Mouse (Mus musculus) heart, embryonic 13.5 days (tissue): ENCODE measurements around the gene Camsap3. TPM values are rescaled to one million over a fixed set of nuclear protein-coding genes. Genes with fewer than 3 reads are reported as not detected.
A peak's percentile ranks its signal among the peaks of the same experiment; 100 is the strongest.

ENCODE experiments used
- ATAC-seq: fragments of 200-750 bp; cut with Nextera tagmentation; 2 replicates; pipeline ENCODE4 v1.8.0; 2017; ENCODE audit warnings: moderate TSS enrichment; ENCODE audit not compliant: insufficient number of reproducible peaks, low FRiP score, low TSS enrichment; ENCODE audit errors: extremely low read depth
- H3K27ac ChIP-seq: fragments of 300-500 bp; sonication (generic); replicated peaks from 2 replicates; pipeline ENCODE4 v1.5.1; 2015; ENCODE audit warnings: moderate library complexity, mild to moderate bottlenecking, inconsistent platforms
- H3K27me3 ChIP-seq: fragments of 300-500 bp; sonication (generic); replicated peaks from 2 replicates; pipeline ENCODE4 v1.6.1; 2015; ENCODE audit warnings: mild to moderate bottlenecking, inconsistent platforms
- H3K36me3 ChIP-seq: fragments of 300-500 bp; sonication (generic); 2 replicates; pipeline ENCODE4 v1.6.1; 2015; ENCODE audit warnings: mild to moderate bottlenecking, inconsistent platforms
- H3K4me1 ChIP-seq: fragments of 300-500 bp; sonication (generic); 2 replicates; pipeline ENCODE4 v1.6.1; 2015; ENCODE audit warnings: inconsistent platforms
- H3K4me2 ChIP-seq: fragments of 300-500 bp; sonication (generic); 2 replicates; pipeline ENCODE4 v1.6.1; 2015; ENCODE audit warnings: inconsistent platforms, mild to moderate bottlenecking, moderate library complexity
- H3K4me3 ChIP-seq: fragments of 300-500 bp; sonication (generic); 2 replicates; pipeline ENCODE4 v1.5.1; 2015; ENCODE audit warnings: moderate library complexity, mild to moderate bottlenecking, inconsistent platforms
- H3K9ac ChIP-seq: fragments of 300-500 bp; sonication (generic); 2 replicates; pipeline ENCODE4 v1.6.1; 2015; ENCODE audit warnings: inconsistent platforms, mild to moderate bottlenecking, moderate library complexity
- H3K9me3 ChIP-seq: fragments of 300-500 bp; sonication (generic); 2 replicates; pipeline ENCODE4 v1.6.1; 2016; ENCODE audit warnings: inconsistent platforms
- WGBS: fragments of 180-500 bp; shearing (Covaris S2); methylation state at CpG from one replicate; pipeline ENCODE4 v1.1.7; 2015; ENCODE audit warnings: mixed read lengths; 5-methylcytosine and 5-hydroxymethylcytosine counted together
- polyA plus RNA-seq: library from polyadenylated mRNA; unstranded; fragments of >200 nt; fragmentation: Nextera tagmentation; extraction: Ambion mirVana; gene quantifications from 2 replicates; pipeline ENCODE4 v1.2.1, GENCODE M21; 2015

The Camsap3 gene
- 1.9 TPM in 2 replicates for polyA plus RNA-seq

GRCm38 (mm10) chr8:3586993-3587390 is at the start of gene Camsap3:
TSS of gene Camsap3 (plus strand) at chr8:3587293.
- Histone ChIP-seq H3K4me1 (peaks cover 7% of the 10 kb centered on the region), H3K27me3 (peaks cover 25% of the 10 kb centered on the region), H3K4me3 (peak within 1 kb of the TSS; percentile 80), H3K9me3 (no peaks in the 10 kb centered on the region), H3K36me3 (no peaks in the 10 kb centered on the region), H3K4me2 (peak within 1 kb of the TSS; percentile 98), H3K27ac (no peak within 1 kb of the TSS), H3K9ac (peak within 1 kb of the TSS; percentile 84)
- WGBS: 15% methylated on average over 7 of the region's 7 CpGs
- no peak for ATAC-seq

- Histone ChIP-seq H3K36me3 (peaks cover 87% of the 10 kb centered on the region), H3K4me2 (no peak overlapping the region), H3K27me3 (no peaks in the 10 kb centered on the region), H3K4me1 (no peaks in the 10 kb centered on the region), H3K27ac (no peak overlapping the region), H3K9ac (no peak overlapping the region), H3K9me3 (no peaks in the 10 kb centered on the region), H3K4me3 (no peak overlapping the region)
- ATAC-seq: 0 out of 2 replicates have a peak, but pooled peaks have one; percentile 2
- 92% methylated on average over 26 of the region's 26 CpGs for WGBS
Observed at GRCm38 (mm10) chr8:3537666-3538065, 49.4 kb upstream of the Camsap3 start.

GRCm38 (mm10) chr8:3539146-3539545 is 47.9 kb upstream of the Camsap3 start:
- H3K4me2 ChIP-seq: no peak overlapping the region
- WGBS: 75% methylated on average over 7 of the region's 7 CpGs
- peaks cover 94% of the 10 kb centered on the region for H3K36me3 ChIP-seq
- no peaks in the 10 kb centered on the region for H3K27me3 ChIP-seq
- no peak overlapping the region for H3K27ac ChIP-seq
- no peaks in the 10 kb centered on the region for H3K9me3 ChIP-seq
- no peak overlapping the region for H3K4me3 ChIP-seq
- no peak for ATAC-seq
- no peaks in the 10 kb centered on the region for H3K4me1 ChIP-seq
- H3K9ac ChIP-seq: no peak overlapping the region

GRCm38 (mm10) chr8:3540076-3540475 is 47.0 kb upstream of the Camsap3 start:
- no peaks in the 10 kb centered on the region for H3K4me1 ChIP-seq
- no peaks in the 10 kb centered on the region for H3K9me3 ChIP-seq
- H3K4me2 ChIP-seq: no peak overlapping the region
- no peak overlapping the region for H3K27ac ChIP-seq
- H3K9ac ChIP-seq: no peak overlapping the region
- no peak overlapping the region for H3K4me3 ChIP-seq
- no peaks in the 10 kb centered on the region for H3K27me3 ChIP-seq
- no peak for ATAC-seq
- WGBS: 88% methylated on average over 4 of the region's 4 CpGs
- H3K36me3 ChIP-seq: peaks cover 99% of the 10 kb centered on the region

- H3K27ac ChIP-seq: no peak overlapping the region
- peaks cover 46% of the 10 kb centered on the region for H3K36me3 ChIP-seq
- H3K4me2 ChIP-seq: no peak overlapping the region
- no peak overlapping the region for H3K9ac ChIP-seq
- WGBS: 83% methylated on average over 2 of the region's 2 CpGs
- no peaks in the 10 kb centered on the region for H3K4me1 ChIP-seq
- no peak overlapping the region for H3K4me3 ChIP-seq
- 0 out of 2 replicates have a peak, but pooled peaks cover 3% of the 10 kb centered on the region for H3K9me3 ChIP-seq
- no peak for ATAC-seq
- H3K27me3 ChIP-seq: no peaks in the 10 kb centered on the region
Observed at GRCm38 (mm10) chr8:3546511-3546910, 40.6 kb upstream of the Camsap3 start.

GRCm38 (mm10) chr8:3552240-3552639 is 34.9 kb upstream of the Camsap3 start:
- 93% methylated on average over 1 of the region's 1 CpGs for WGBS
- no peak for ATAC-seq
- H3K4me1 ChIP-seq: no peaks in the 10 kb centered on the region

GRCm38 (mm10) chr8:3556114-3556513 is 31.0 kb upstream of the Camsap3 start:
- peak; percentile 73 for ATAC-seq
- no peaks in the 10 kb centered on the region for H3K27me3 ChIP-seq
- H3K9me3 ChIP-seq: no peaks in the 10 kb centered on the region
- H3K27ac ChIP-seq: no peak overlapping the region
- WGBS: 62% methylated on average over 4 of the region's 4 CpGs
- H3K36me3 ChIP-seq: no peaks in the 10 kb centered on the region
- no peak overlapping the region for H3K4me3 ChIP-seq
- no peak overlapping the region for H3K9ac ChIP-seq
- H3K4me1 ChIP-seq: peaks cover 2% of the 10 kb centered on the region; the same call in 1 of the 2 replicates
- H3K4me2 ChIP-seq: no peak overlapping the region

More at GRCm38 (mm10) chr8:3552240-3552639, 34.9 kb upstream of the Camsap3 start:
- no peak overlapping the region for H3K9ac ChIP-seq
- H3K4me3 ChIP-seq: no peak overlapping the region
- 0 out of 2 replicates have a peak, but pooled peaks cover 3% of the 10 kb centered on the region for H3K9me3 ChIP-seq
- no peak overlapping the region for H3K4me2 ChIP-seq
- no peak overlapping the region for H3K27ac ChIP-seq
- H3K27me3 ChIP-seq: no peaks in the 10 kb centered on the region
- no peaks in the 10 kb centered on the region for H3K36me3 ChIP-seq

GRCm38 (mm10) chr8:3567641-3568371 is 19.3 kb upstream of the Camsap3 start, which contains the start of gene C330021F23Rik:
TSS of gene C330021F23Rik (plus strand) at chr8:3567990.
- peak within 1 kb of the TSS; percentile 47 for H3K4me3 ChIP-seq
- H3K27me3 ChIP-seq: no peaks in the 10 kb centered on the region
- H3K27ac ChIP-seq: peak within 1 kb of the TSS; percentile 56; the same call in 1 of the 2 replicates
- 2% methylated on average over 12 of the region's 12 CpGs for WGBS
- H3K36me3 ChIP-seq: no peaks in the 10 kb centered on the region
- H3K9me3 ChIP-seq: no peaks in the 10 kb centered on the region
- peaks cover 16% of the 10 kb centered on the region for H3K4me1 ChIP-seq
- peak within 1 kb of the TSS; percentile 67 for H3K4me2 ChIP-seq
- peak; percentile 54; the same call in 1 of the 2 replicates for ATAC-seq
- H3K9ac ChIP-seq: peak within 1 kb of the TSS; percentile 76

GRCm38 (mm10) chr8:3568378-3568777 is 18.7 kb upstream of the Camsap3 start:
- peak overlapping the region; percentile 56; the same call in 1 of the 2 replicates for H3K27ac ChIP-seq

GRCm38 (mm10) chr8:3569784-3570183 is 17.3 kb upstream of the Camsap3 start:
- Histone ChIP-seq H3K27ac (no peak overlapping the region), H3K36me3 (no peaks in the 10 kb centered on the region), H3K4me1 (peaks cover 16% of the 10 kb centered on the region), H3K4me3 (no peak overlapping the region), H3K27me3 (no peaks in the 10 kb centered on the region), H3K9me3 (no peaks in the 10 kb centered on the region), H3K4me2 (no peak overlapping the region), H3K9ac (no peak overlapping the region)
- 84% methylated on average over 5 of the region's 5 CpGs for WGBS
- no peak for ATAC-seq

More at GRCm38 (mm10) chr8:3568378-3568777, 18.7 kb upstream of the Camsap3 start:
- Histone ChIP-seq H3K4me2 (peak overlapping the region; percentile 67), H3K4me1 (peaks cover 16% of the 10 kb centered on the region), H3K9ac (peak overlapping the region; percentile 76), H3K4me3 (peak overlapping the region; percentile 47), H3K9me3 (no peaks in the 10 kb centered on the region), H3K27me3 (no peaks in the 10 kb centered on the region), H3K36me3 (no peaks in the 10 kb centered on the region)
- WGBS: 11% methylated on average over 7 of the region's 7 CpGs
- no peak for ATAC-seq

GRCm38 (mm10) chr8:3574546-3574945 is 12.5 kb upstream of the Camsap3 start:
- H3K4me3 ChIP-seq: no peak overlapping the region
- H3K4me1 ChIP-seq: no peaks in the 10 kb centered on the region
- H3K27ac ChIP-seq: no peak overlapping the region
- ATAC-seq: no peak
- H3K36me3 ChIP-seq: no peaks in the 10 kb centered on the region
- H3K9ac ChIP-seq: no peak overlapping the region
- H3K9me3 ChIP-seq: no peaks in the 10 kb centered on the region
- H3K4me2 ChIP-seq: no peak overlapping the region
- 85% methylated on average over 3 of the region's 3 CpGs for WGBS
- no peaks in the 10 kb centered on the region for H3K27me3 ChIP-seq
